Mouse (Mus musculus) 3134 (cell line): ENCODE results near the gene 1700086D15Rik.
A peak's percentile ranks its signal among the peaks of the same experiment; 100 is the strongest.

ENCODE experiments used
- DNase-seq: peaks from one replicate; pipeline ENCODE4 v3.0.0-alpha.2; 2011; ENCODE audit warnings: low spot score; ENCODE audit not compliant: insufficient read length; ENCODE audit errors: extremely low read depth

1700086D15Rik gene

DNA sequence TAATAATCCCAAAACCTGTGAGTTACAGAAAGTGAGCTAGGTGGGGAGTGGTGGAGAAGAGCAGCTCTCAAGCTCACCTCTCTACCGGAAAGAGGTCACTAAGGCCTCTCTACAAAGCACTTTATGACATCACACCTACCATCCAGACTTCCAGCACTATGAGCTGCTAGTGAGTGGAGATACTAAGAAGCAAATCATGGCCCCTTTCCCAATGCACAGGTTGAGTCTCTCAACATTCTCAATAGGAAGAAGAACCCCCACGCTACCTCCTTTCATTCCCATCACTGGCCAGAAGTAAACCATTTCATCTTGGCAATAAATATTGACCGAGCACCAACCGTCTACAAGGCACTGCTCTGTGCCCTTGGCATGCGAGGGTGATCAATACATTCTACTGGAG lies at the start of gene 1700086D15Rik:
1700086D15Rik (minus strand) TSS at position 101 of the 400 bp plus-strand sequence.
- no peak for DNase-seq

DNA sequence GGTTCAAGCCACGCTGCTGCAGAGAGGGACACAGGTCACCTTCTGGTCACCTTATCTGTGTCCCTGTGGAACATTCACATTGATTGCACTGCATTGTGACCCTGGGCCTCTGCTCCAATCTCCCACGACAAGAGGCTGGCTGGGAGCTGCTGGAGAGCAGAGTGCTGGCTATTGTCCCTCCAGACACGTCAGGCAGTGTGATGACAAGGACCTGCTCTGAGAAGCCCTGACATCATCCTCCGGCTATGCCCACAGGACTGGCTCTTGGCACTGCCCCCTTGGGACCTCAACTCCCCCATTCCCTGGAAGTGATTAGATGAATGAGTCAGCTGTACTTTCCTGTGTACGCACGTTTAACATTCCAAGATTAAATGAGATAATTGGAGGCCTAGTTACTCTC lies 49.8 kb upstream of the 1700086D15Rik start:
- peak; percentile 33 for DNase-seq

DNA sequence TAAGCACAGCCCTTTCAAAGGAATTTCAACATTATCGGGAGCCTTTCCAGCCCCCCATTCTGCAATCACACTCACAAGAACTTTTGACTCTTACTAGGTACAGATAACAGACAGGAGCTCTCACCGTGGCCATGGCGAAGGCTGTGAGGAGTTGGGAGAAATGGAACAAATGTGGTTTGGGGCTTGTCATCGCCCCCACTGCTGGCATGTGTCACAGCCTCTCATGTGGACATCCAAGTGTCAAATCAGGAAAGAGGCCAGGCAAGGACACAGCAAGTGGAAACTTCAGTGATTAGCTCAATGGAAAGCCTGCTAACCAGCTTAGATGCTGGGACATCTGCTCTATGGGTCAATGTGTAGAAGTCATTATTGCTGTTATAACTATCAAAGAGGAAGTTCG lies 45.6 kb upstream of the 1700086D15Rik start:
- no peak for DNase-seq

DNA sequence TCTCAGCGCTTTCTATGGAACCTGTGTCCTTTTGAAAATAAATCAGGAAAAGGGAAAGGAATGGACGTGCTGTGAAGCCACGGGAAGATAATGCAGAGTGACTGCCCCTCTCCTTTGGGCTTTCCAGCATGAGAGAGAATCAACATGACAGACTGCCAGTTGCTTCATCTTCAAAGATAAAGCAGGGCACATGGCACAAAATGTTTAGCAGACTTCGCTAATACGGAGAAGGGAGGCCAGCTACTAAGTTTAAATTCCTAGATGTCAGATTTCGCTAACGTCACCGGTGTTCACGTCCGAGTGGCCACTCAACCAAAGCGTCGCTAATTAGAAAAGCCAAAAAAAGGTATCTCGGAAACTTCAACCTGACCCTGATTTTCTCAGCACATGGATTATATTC lies 45.0 kb upstream of the 1700086D15Rik start:
- DNase-seq = no peak

DNA sequence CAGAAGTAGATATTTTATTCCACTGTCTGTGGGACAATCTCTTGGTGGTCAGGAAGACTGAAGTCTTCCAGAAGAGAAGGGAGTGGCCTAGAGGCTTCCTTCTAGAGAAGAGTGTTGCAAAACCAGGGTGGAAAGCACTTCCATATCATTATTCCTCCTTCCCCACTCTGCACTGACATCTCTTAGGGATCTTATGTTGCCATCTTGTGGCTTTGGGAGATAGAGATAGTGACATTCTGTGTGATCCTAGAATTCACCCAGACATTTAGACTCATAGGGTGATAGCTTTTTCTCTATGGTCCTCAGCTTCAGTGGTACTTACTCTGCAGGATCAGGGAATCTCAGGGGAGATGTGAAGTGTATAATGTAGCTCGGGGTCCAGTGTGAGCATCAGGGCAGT lies 43.3 kb upstream of the 1700086D15Rik start:
- DNase-seq = no peak

DNA sequence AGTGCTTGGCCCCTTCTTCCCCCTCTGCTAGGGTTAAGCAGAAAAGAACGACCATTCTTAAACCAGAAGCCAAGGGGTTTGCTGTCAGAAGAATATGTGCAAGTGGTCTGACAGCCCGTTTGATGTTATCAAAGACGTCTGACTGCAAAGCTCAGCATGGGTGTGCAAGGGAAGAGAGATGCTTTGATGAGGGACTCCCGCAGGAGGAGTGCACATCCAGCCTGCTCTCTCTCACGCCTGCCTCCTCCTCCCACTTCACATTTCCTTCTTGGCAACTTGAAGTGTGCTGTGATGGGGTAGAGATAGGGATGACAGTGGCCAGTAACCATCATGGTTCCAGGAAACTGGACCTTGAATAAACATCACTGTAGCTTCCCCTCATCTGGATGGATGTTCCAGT lies 42.5 kb upstream of the 1700086D15Rik start:
- DNase-seq = no peak

DNA sequence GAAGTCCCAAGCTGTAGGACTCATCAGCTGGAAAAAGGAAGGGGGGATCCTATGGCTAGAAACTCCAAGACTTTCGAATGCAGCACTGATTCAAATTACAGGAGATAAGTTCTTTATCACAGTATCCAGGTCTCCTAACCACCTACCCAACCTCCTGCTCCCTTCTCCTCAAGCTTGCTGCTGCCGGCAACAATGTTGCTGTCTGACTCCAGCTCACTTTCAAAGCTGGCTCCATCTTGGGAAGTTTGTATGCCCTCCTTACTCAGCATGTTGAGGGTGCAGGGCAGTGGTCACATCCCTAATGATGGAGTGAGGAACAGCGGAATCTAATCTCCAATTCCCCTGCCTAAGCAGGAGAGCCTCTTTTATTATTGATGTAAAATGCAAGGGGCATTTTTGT lies 38.3 kb upstream of the 1700086D15Rik start:
- no peak for DNase-seq

DNA sequence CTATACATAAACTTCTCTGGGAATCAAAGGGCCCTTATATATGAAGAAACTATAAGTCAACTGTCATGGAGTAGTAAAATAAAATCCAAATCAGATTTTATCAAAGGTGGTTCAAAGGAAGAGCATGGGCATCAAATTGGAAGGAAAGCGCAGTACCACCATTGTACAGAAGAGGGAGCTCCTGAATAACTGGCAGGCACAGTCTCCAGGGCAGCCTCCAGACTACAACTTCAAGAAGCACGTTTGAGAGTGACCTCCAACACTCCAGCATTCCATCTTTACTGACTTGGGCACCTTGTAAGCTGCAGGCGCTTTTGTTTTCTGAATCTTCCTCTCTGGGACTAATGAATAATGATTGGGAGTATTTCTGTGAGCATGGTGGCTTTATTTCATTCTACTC lies 37.6 kb upstream of the 1700086D15Rik start:
- no peak for DNase-seq

DNA sequence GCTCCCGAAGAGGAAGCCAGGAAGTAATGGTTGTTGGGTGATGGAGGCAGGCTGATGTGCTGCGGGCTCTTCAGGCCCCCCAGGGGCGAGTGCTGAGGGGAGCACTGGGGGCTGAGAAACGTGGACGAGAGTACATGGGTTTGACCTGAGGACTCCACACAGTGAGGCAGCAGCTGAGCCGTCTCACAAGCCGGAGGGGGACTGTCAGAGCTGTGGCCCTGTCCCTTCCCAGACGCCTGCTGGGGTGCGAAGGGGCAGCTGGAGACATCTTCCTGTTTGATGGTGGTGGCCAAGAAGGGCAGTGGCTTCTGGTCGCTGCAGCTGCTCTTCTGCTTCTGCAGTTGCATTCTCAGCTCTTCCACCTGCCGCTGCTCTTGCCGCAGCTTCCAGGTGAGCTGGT lies 27.3 kb upstream of the 1700086D15Rik start:
- DNase-seq = no peak

DNA sequence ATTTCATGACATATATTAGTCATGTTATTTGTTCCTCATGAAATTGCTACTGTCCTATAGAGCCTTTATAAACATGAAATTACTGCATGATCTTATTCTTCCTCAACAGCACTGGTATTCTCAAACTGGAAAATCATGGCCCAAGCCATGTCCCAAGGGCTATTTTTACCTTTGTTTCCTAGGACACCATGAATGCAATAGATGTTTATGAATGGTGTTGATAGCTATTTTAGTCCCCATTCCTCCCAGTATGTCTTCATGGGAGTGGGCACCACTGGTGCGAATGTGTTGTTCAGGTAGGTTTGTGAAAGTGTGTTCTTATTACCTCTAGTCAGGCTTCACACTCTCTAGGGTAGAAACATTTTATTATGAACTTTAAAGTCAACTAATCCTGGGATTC lies 25.4 kb upstream of the 1700086D15Rik start:
- no peak for DNase-seq

DNA sequence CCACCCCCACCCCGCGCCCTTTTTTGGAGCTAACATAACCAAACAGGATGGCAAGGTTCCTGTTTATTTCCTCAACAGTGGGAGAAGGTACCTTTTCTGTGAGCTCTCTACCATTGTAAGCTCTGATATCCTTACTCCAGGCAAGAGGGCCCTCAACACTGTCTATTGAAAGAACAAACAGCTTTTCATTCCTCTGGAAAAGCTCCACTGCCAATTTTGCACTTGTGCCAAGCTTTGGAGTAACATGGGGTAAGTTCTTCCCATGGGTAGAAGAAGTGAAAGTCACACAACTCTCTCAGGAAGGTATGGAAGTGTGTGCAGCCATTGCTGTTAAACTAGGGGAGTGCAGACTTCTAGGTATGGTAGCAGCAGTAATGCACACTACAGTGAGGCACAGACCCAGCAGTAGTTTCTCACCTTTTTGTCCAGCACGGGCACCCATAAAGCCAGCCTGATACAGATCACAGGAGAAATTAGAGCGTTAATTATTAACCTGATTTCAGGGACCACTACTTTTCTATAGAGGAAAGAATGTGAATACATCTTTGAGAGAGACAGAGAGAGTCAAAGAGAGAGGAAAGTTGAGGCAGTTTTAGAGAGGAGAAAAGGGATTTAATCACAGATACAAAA lies 10.5 kb upstream of the 1700086D15Rik start:
- no peak for DNase-seq

DNA sequence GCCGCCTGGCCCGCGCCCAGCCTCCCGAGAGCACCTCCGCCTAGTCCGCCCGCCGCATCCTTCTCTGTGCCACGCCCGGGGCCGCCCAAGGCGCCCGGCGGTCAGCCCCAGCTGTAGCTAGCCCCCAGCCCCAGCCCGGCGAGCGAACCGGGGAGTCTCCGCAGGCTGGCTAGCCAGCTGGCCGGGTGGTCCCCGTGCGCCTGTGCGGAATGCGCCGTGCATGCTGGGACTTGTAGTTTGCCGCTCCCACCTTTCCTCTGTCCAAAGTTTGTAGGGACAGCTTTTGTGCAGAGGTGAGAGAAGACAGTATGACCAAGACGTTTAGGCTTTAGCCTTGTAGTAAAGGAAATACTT lies 3.1 kb upstream of the 1700086D15Rik start, which contains the start of gene Arhgap44:
Arhgap44 (minus strand) TSS at position 195 of the 354 bp plus-strand sequence.
- no peak for DNase-seq

DNA sequence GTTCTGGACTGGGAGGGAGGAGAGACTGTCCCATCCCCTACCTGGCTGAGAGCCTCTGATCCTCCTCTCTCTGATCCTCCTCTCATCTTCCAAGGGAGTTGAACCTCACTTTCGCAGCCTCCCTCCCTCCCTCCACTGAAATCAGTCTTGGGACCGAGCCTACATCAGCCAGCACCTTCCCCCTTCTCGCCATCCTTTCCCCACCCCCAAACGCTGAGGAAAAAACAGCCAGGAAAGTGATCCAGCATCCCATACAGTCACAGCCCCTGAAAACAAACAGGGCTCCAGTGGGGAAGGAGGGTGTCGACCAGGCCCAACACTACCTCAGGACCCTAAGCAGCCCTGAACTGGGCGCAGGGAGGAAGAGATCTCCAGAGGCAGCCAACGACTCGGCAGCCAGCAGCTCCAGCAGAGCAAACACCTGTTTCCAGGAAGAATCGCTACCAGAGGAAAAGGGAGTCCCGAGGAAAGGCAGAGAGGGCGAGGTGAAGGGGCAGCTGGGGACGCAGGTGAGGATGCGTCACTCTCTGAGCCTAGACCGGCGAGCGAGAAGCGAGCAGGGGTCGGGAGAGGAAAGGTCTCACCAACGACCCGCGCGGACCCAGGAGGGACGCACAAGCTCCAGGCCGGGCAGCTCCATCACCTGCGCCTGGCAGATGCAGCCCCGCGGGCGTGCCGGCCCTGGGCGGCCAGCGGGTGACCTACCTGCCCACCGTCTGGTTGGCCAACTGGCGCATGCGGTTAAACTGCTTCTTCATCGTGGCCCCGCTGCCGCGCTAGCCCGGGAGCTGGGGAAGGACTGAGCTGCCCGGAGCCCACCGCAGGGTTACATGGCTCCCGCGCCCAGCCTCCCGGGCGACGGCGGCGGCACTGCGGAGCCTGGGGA lies 2.4 kb upstream of the 1700086D15Rik start:
- no peak for DNase-seq

DNA sequence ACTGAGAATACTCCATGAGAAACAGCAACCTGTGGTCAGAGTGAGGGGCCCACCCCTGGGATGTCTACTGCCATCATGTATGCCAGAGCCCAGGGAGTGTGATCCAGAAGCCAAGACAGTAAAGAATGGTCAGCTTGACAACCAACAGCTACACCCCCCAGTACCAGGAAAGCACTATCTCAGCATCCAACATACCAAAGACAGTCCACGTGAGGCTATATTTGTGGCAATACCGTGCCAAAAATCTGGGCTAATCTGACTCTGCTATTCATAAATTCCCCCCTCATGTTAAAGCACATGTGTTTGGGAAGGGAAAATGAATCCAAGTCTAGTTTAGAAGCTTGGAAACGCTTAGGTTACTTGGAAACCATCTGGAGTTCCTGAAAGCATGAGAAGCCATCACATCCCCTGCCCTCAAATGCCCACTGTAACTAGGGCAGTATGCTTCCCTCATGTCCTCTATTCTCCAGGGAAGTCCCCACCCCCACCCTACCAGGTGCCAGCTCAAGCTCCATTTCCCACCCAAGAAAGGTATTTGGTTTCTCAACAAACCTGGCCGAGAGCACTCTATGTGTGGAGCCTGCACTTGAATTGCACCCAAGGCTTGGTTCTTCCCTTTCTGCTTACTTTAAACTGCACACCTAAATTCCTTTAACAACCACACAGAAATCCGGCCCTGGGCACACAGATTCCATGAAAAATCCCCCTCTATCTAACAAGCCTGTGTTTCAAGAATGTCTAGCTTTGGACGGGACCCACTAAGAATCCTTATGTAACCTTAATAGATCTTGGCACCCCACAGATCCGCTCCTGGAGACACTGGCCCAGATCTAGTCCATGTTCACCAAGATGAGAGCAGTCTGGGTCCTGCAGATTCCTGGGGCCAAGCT lies 1.5 kb upstream of the 1700086D15Rik start:
- no peak for DNase-seq

DNA sequence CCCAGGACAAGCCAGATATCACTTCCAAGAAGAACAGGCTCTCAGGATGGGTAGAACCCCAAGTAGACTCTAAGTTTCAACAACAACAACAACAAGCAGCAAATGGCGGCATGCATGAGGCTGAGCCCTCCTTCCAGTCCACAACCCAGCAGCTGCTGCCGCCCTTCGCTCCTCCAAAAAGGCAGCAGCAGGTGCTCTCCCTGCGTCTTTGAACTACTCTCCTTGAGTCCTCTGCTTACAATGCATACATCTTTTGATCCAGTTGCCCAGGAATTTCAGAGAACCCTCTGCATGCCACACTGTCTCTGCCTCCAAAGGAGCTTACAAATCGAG lies 1.1 kb downstream of the 1700086D15Rik start:
- no peak for DNase-seq

DNA sequence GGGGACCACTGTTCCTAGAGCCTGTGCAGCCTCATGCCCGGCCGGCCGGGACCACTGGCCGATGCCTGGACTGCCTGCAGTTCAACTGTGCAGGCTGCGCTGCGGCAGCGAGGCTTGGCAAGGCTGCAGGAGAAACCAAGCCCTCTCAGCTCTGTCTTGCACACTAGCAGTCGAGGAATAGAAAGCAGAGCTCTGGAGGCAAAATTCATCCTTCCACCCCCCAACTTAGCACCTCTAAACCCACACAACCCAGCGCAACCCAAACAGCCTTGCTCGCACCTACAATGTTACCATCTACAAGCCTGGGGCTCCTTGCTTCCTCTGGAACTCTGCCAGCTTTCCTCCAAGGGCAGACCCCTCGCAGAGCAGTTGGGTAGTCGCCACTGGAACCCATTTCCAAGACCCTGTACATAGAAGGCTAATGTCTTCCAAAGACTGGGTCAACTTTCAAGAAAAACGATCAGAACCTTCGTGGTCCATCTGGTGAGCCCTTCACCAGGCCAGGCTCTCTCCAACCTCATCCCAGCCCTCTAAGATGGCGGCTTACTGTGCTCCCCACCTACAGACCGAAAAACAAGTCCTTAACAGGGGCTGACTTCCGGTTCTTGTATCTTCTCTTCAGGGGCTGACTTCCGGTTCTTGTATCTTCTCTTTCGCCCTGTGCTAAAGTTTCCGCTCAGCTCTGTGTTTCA lies 1.6 kb downstream of the 1700086D15Rik start:
- no peak for DNase-seq

DNA sequence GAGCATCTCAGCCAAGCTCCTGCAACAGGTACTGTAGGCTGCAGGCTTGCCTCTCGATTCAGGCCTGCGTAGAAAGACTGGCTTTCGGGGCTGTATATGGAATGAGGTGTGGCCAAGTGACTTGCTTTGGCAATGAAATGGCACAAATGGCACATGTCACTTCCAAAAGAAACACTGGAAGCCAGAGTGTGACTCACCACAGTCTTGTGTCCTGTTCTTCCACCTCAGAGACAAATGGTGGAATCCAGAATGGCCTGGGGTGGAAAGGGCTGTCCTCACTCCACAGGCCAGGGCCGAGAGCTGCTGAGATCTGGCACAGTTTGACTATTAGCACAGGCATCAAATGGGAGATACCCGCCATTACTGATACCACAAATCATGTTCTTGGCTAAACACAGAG lies 6.7 kb downstream of the 1700086D15Rik start:
- DNase-seq = no peak

DNA sequence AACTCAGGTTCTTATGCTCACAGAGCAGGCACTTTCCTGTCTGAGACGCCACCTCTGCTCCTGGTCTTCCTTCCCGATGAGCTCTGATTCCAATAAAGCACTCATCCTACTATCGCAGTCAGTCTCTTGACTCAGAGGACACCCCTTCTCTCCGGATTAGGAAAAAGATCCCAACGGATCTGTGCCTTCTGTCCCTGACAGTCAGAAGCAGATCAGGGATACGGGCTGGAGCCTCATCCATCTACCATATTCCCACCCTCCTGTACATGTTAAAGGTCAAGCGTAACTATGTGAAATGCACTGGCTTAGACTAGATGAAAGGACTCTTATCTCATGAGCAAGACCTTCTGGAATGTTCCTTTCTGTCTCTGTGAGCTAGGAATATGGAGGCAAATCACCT lies 11.2 kb downstream of the 1700086D15Rik start:
- no peak for DNase-seq

DNA sequence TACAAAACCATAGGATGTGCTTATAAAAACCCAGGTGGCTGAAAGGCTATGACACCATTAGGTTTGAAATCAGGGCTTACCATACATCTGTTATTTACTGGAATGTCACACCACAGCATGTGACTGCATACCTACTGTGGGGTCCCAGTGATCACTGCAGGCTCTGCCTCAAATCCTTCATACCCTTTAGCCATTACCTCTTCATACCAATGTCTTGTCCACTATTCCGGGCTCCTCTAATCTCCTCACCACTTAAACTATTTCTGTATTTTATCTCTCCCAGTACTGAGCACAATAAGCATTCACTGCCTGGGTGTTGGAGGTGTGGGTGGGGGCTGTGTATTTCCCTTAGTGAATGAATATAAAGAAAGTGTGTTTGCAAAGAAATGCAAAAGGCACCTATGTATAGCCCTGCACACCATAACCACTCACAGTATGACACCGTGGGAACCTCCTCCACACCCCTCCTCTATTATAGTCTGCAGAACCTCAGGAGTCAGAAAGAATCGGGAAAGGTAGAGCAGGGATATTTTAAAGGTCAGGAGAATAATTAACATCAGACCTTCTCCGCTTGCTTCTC lies 16.8 kb downstream of the 1700086D15Rik start:
- no peak for DNase-seq

DNA sequence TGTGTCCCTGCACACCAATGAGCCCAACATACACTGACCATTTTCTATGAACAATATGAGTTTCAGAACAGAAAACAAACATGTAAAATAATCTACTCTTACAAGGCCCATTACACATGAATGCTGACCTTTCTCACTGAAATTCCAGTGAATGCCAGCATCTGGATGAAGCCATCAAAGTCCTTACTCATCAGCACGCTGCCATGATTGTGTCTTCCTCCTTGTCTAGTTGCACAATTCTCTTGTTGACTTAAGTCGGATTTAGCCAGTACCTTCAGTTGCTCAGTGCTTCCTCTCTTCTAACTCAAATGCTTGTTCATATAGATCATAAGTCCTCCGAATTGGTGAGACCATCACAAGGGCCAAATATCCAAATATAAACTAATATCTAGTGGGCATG lies 20.7 kb downstream of the 1700086D15Rik start:
- DNase-seq = no peak
